Mouse (Mus musculus) heart, embryonic 11.5 days (tissue): ENCODE measurements around the gene Dgcr6. TPM values are rescaled to one million over a fixed set of nuclear protein-coding genes. Genes with fewer than 3 reads are reported as not detected.
"Not testable (repeated sequence)": the region's sequence is repeated elsewhere in the genome, so short reads cannot be mapped to it uniquely, and the experiment has no call there.

Source experiments
- ATAC-seq: fragments of 200-750 bp; cut with Nextera tagmentation; replicated peaks from 2 replicates; pipeline ENCODE4 v1.8.0; 2017; ENCODE audit warnings: moderate library complexity; ENCODE audit not compliant: insufficient number of reproducible peaks, low FRiP score, low TSS enrichment
- H3K27ac ChIP-seq: fragments of 300-500 bp; sonication (generic); 2 replicates; pipeline ENCODE4 v1.5.1; 2014; ENCODE audit warnings: mild to moderate bottlenecking, low read depth, low read length
- H3K27me3 ChIP-seq: fragments of 300-500 bp; sonication (generic); 2 replicates; pipeline ENCODE4 v1.6.1; 2014; ENCODE audit warnings: mild to moderate bottlenecking, low read length, mixed read lengths; ENCODE audit not compliant: control insufficient read depth, insufficient read depth
- H3K36me3 ChIP-seq: fragments of 300-500 bp; sonication (generic); 2 replicates; pipeline ENCODE4 v1.6.1; 2014; ENCODE audit warnings: mild to moderate bottlenecking, low read length, moderate library complexity, mixed read lengths; ENCODE audit not compliant: control insufficient read depth, insufficient read depth
- H3K4me1 ChIP-seq: fragments of 300-500 bp; sonication (generic); 2 replicates; pipeline ENCODE4 v1.6.1; 2014; ENCODE audit warnings: low read length; ENCODE audit not compliant: control insufficient read depth, insufficient read depth
- H3K4me2 ChIP-seq: fragments of 300-500 bp; sonication (generic); 2 replicates; pipeline ENCODE4 v1.6.1; 2014; ENCODE audit warnings: mild to moderate bottlenecking, moderate library complexity
- H3K4me3 ChIP-seq: fragments of 300-500 bp; sonication (generic); 2 replicates; pipeline ENCODE4 v1.5.1; 2014; ENCODE audit warnings: low read depth, low read length
- H3K9ac ChIP-seq: fragments of 300-500 bp; sonication (generic); 2 replicates; pipeline ENCODE4 v1.6.1; 2014; ENCODE audit warnings: mild to moderate bottlenecking, low read depth, low read length, moderate library complexity
- H3K9me3 ChIP-seq: fragments of 300-500 bp; sonication (generic); replicated peaks from 2 replicates; pipeline ENCODE4 v1.6.1; 2016; ENCODE audit warnings: low read length; ENCODE audit not compliant: control insufficient read depth
- WGBS: fragments of 180-500 bp; shearing (Covaris S2); extraction: QIAGEN DNeasy Blood & Tissue Kit; methylation state at CpG from one replicate; pipeline ENCODE4 v1.1.7; 2014; ENCODE audit not compliant: insufficient replicate concordance; 5-methylcytosine and 5-hydroxymethylcytosine counted together
- polyA plus RNA-seq: library from polyadenylated mRNA; unstranded; fragments of >200 nt; fragmentation: Nextera tagmentation; extraction: Ambion mirVana; gene quantifications from 2 replicates; pipeline ENCODE4 v1.2.1, GENCODE M21; 2014

Gene Dgcr6
- polyA plus RNA-seq, result 64.3 and 64.7 TPM in 2 replicates

- no peak within 1 kb of the TSS for H3K9ac ChIP-seq
- no peaks in the 10 kb centered on the region for H3K36me3 ChIP-seq
- no peak within 1 kb of the TSS for H3K27ac ChIP-seq
- no peaks in the 10 kb centered on the region for H3K27me3 ChIP-seq
- no peak within 1 kb of the TSS for H3K4me3 ChIP-seq
- H3K4me2 ChIP-seq, result peak within 1 kb of the TSS; percentile 25; the same call in 1 of the 2 replicates
- WGBS, result 12% methylated on average over 11 of the region's 11 CpGs
- H3K4me1 ChIP-seq, result peaks cover 6% of the 10 kb centered on the region; the same call in 1 of the 2 replicates
- no peak for ATAC-seq
- H3K9me3 ChIP-seq, result no peaks in the 10 kb centered on the region
Measured at GRCm38 (mm10) chr16:18052731-18053202, at the start of gene Dgcr6. Gene Dgcr6 (plus strand): TSS chr16:18052860.

GRCm38 (mm10) chr16:18004589-18004988 is 48.1 kb upstream of the Dgcr6 start:
- no peak overlapping the region for H3K9ac ChIP-seq
- H3K9me3 ChIP-seq, result no peaks in the 10 kb centered on the region
- no peaks in the 10 kb centered on the region for H3K27me3 ChIP-seq
- H3K4me2 ChIP-seq, result no peak overlapping the region
- 71% methylated on average over 5 of the region's 5 CpGs for WGBS
- no peak for ATAC-seq
- no peaks in the 10 kb centered on the region for H3K36me3 ChIP-seq
- no peaks in the 10 kb centered on the region for H3K4me1 ChIP-seq
- H3K27ac ChIP-seq, result no peak overlapping the region
- H3K4me3 ChIP-seq, result no peak overlapping the region

GRCm38 (mm10) chr16:18007083-18007482 is 45.6 kb upstream of the Dgcr6 start:
- Histone ChIP-seq H3K27me3 (no peaks in the 10 kb centered on the region), H3K4me2 (no peak overlapping the region), H3K4me1 (no peaks in the 10 kb centered on the region), H3K4me3 (no peak overlapping the region), H3K36me3 (no peaks in the 10 kb centered on the region), H3K27ac (no peak overlapping the region), H3K9me3 (no peaks in the 10 kb centered on the region), H3K9ac (no peak overlapping the region)
- no peak for ATAC-seq
- WGBS, result 38% methylated on average over 4 of the region's 4 CpGs

GRCm38 (mm10) chr16:18011101-18011500 is 41.6 kb upstream of the Dgcr6 start:
- Histone ChIP-seq H3K36me3 (no peaks in the 10 kb centered on the region), H3K27me3 (no peaks in the 10 kb centered on the region), H3K27ac (no peak overlapping the region), H3K9me3 (no peaks in the 10 kb centered on the region), H3K4me1 (no peaks in the 10 kb centered on the region), H3K9ac (no peak overlapping the region), H3K4me2 (no peak overlapping the region), H3K4me3 (no peak overlapping the region)
- 69% methylated on average over 6 of the region's 6 CpGs for whole genome bisulfite sequencing
- ATAC-seq, result no peak

GRCm38 (mm10) chr16:18016482-18016881 is 36.2 kb upstream of the Dgcr6 start:
- H3K27me3 ChIP-seq, H3K9ac ChIP-seq, H3K4me3 ChIP-seq, H3K4me2 ChIP-seq, H3K27ac ChIP-seq, H3K36me3 ChIP-seq, H3K9me3 ChIP-seq, ATAC-seq, H3K4me1 ChIP-seq: not testable (repeated sequence)
- WGBS, result 62% methylated on average over 4 of the region's 4 CpGs

- H3K4me2 ChIP-seq, result no peak overlapping the region
- no peaks in the 10 kb centered on the region for H3K9me3 ChIP-seq
- no peak overlapping the region for H3K9ac ChIP-seq
- ATAC-seq, result no peak
- no peak overlapping the region for H3K4me3 ChIP-seq
- H3K27me3 ChIP-seq, result no peaks in the 10 kb centered on the region
- H3K36me3 ChIP-seq, result no peaks in the 10 kb centered on the region
- WGBS, result 68% methylated on average over 8 of the region's 8 CpGs
- no peaks in the 10 kb centered on the region for H3K4me1 ChIP-seq
- H3K27ac ChIP-seq, result no peak overlapping the region
Measured at GRCm38 (mm10) chr16:18022780-18023557, 29.7 kb upstream of the Dgcr6 start.

GRCm38 (mm10) chr16:18027371-18027770 is 25.3 kb upstream of the Dgcr6 start:
- H3K9ac ChIP-seq, result no peak overlapping the region
- no peaks in the 10 kb centered on the region for H3K36me3 ChIP-seq
- no peak for ATAC-seq
- 55% methylated on average over 2 of the region's 2 CpGs for WGBS
- no peak overlapping the region for H3K4me2 ChIP-seq
- no peaks in the 10 kb centered on the region for H3K4me1 ChIP-seq
- H3K9me3 ChIP-seq, result no peaks in the 10 kb centered on the region
- no peaks in the 10 kb centered on the region for H3K27me3 ChIP-seq
- no peak overlapping the region for H3K27ac ChIP-seq
- no peak overlapping the region for H3K4me3 ChIP-seq

GRCm38 (mm10) chr16:18031752-18032151 is 20.9 kb upstream of the Dgcr6 start:
- no peak overlapping the region for H3K27ac ChIP-seq
- WGBS, result 43% methylated on average over 2 of the region's 2 CpGs
- H3K4me3 ChIP-seq, result no peak overlapping the region
- H3K9ac ChIP-seq, result no peak overlapping the region
- no peaks in the 10 kb centered on the region for H3K4me1 ChIP-seq
- no peak overlapping the region for H3K4me2 ChIP-seq
- no peaks in the 10 kb centered on the region for H3K36me3 ChIP-seq
- ATAC-seq, result no peak
- no peaks in the 10 kb centered on the region for H3K27me3 ChIP-seq
- no peaks in the 10 kb centered on the region for H3K9me3 ChIP-seq

- no peak for ATAC-seq
- Histone ChIP-seq H3K9me3 (no peaks in the 10 kb centered on the region), H3K9ac (no peak overlapping the region), H3K4me1 (no peaks in the 10 kb centered on the region), H3K4me2 (no peak overlapping the region), H3K36me3 (no peaks in the 10 kb centered on the region), H3K4me3 (no peak overlapping the region), H3K27me3 (no peaks in the 10 kb centered on the region), H3K27ac (no peak overlapping the region)
- 52% methylated on average over 4 of the region's 4 CpGs for WGBS
Measured at GRCm38 (mm10) chr16:18033289-18033688, 19.4 kb upstream of the Dgcr6 start.
